Mouse (Mus musculus) gastrocnemius, adult 18-20 months (tissue): ENCODE measurements around the gene Cdk5rap1. TPM values are rescaled to one million over a fixed set of nuclear protein-coding genes. Genes with fewer than 3 reads are reported as not detected.
"Not testable (repeated sequence)": the region's sequence is repeated elsewhere in the genome, so short reads cannot be mapped to it uniquely, and the experiment has no call there.

ENCODE experiments used
- DNase-seq: peaks from one replicate; pipeline ENCODE4 v3.0.0; 2021; ENCODE audit warnings: low spot score
- total RNA-seq, 2 experiments: library from RNA; stranded (reverse); gene quantifications; 2 replicates each; pipeline ENCODE4 v1.2.3; 2021

Gene Cdk5rap1
- total RNA-seq, 2 experiments from 2014 or later: 11.2 to 15.1 TPM

GRCm38 (mm10) chr2:154379103-154379502, 6.3 kb upstream of the Cdk5rap1 start:
- DNase-seq: no peak

GRCm38 (mm10) chr2:154374807-154375601, 2.2 kb upstream of the Cdk5rap1 start:
- DNase-seq: peak; percentile 92

GRCm38 (mm10) chr2:154373961-154374632, 1.3 kb upstream of the Cdk5rap1 start:
- peak; percentile 71 for DNase-seq

GRCm38 (mm10) chr2:154372151-154372829, 520 bp downstream of the Cdk5rap1 start:
- peak; percentile 92 for DNase-seq

- DNase-seq: no peak
Observed at GRCm38 (mm10) chr2:154367510-154367909, 5.3 kb downstream of the Cdk5rap1 start.

- DNase-seq: not testable (repeated sequence)
Observed at GRCm38 (mm10) chr2:154354000-154354425, 18.8 kb downstream of the Cdk5rap1 start.

- DNase-seq: no peak
Observed at GRCm38 (mm10) chr2:154348152-154348551, 24.7 kb downstream of the Cdk5rap1 start.

GRCm38 (mm10) chr2:154339356-154339755, 33.5 kb downstream of the Cdk5rap1 start:
- DNase-seq: no peak

GRCm38 (mm10) chr2:154338161-154338560, 34.6 kb downstream of the Cdk5rap1 start:
- DNase-seq: no peak

- DNase-seq: no peak
Observed at GRCm38 (mm10) chr2:154335572-154335971, 37.2 kb downstream of the Cdk5rap1 start.

- no peak for DNase-seq
Observed at GRCm38 (mm10) chr2:154326852-154327251, 46.0 kb downstream of the Cdk5rap1 start.

GRCm38 (mm10) chr2:154313771-154314170, 59.0 kb downstream of the Cdk5rap1 start:
- DNase-seq: not testable (repeated sequence)

- DNase-seq: not testable (repeated sequence)
Observed at GRCm38 (mm10) chr2:154306927-154307326, 65.9 kb downstream of the Cdk5rap1 start, which contains the start of gene Bpifb9b. Gene Bpifb9b, plus strand, starts transcription at chr2:154307227.

- DNase-seq: not testable (repeated sequence)
Observed at GRCm38 (mm10) chr2:154304604-154305003, 68.2 kb downstream of the Cdk5rap1 start.

- no peak for DNase-seq
Observed at GRCm38 (mm10) chr2:154301763-154302162, 71.0 kb downstream of the Cdk5rap1 start.

- DNase-seq: peak; percentile 40
Observed at GRCm38 (mm10) chr2:154300496-154300895, 72.3 kb downstream of the Cdk5rap1 start.

GRCm38 (mm10) chr2:154294746-154295145, 78.1 kb downstream of the Cdk5rap1 start:
- DNase-seq: peak; percentile 32

GRCm38 (mm10) chr2:154292833-154293232, 80.0 kb downstream of the Cdk5rap1 start:
- no peak for DNase-seq

- not testable (repeated sequence) for DNase-seq
Observed at GRCm38 (mm10) chr2:154291866-154292265, 80.9 kb downstream of the Cdk5rap1 start.
